Comparison of ENCODE assay signal across 8 mouse cellular contexts in the genomic region with DNA sequence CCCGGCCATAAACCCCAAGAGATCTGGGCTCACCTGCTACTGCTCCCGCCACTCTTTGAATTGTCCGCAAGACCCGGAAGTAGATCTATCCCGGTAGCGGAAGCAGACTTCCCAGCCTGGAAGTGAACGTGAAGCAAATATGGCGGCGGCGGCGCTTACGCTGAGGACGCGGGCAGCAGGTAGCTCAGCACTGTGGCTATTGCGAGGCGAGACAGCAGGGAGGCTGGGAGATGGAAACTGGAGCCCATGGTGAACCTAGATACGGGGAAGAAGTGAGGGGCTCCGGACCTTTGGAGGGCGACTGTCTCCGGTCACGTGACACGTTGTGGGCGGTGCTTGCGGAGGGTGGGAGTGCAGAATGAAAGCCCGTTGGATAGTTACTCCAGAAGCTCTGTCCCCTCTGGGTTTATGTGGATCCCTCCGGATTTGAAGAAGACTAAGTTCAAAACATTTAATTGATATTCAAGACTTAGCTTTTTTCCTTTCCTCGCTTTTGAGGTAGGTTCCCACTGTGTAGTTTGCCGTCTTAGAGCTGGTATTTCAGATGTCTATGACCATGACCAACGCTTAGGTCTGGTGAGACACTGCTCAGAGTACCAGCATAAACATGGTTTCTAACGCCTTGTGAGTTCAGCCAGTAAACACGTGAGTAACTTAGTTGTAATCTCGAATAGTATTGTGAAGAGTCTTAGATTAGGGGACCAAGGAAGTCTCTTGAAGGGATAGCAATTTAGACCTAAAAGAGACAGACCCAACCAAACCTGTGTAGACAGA. TPM values are rescaled to one million over a fixed set of nuclear protein-coding genes. Genes with fewer than 3 reads are reported as not detected.
DNase-seq lines count a peak whose midpoint lies in the region; ATAC-seq lines count a peak whose summit lies in the region.

A gene (plus strand): TSS at position 105 of the 774 bp plus-strand sequence.
A gene (minus strand): TSS at position 302 of the 774 bp plus-strand sequence.

- no peaks in the 10 kb centered on the region for H3K27me3 ChIP-seq in intestine, embryonic 16.5 days (replicated peaks; ENCODE audit: control insufficient read depth, insufficient read depth, low read length)
- H3K27me3 ChIP-seq in midbrain, embryonic 10.5 days (ENCODE audit: low read depth, poor library complexity, severe bottlenecking), result no peaks in the 10 kb centered on the region

- peak; percentile 94 for ATAC-seq in intestine, embryonic 16.5 days

- H3K9me3 ChIP-seq in intestine, embryonic 16.5 days (ENCODE audit: control insufficient read depth, low read length), result no peaks in the 10 kb centered on the region
- H3K9me3 ChIP-seq in midbrain, embryonic 10.5 days (replicated peaks), result no peaks in the 10 kb centered on the region

- H3K36me3 ChIP-seq in intestine, embryonic 16.5 days (ENCODE audit: control insufficient read depth, insufficient read depth, low read length), result no peaks in the 10 kb centered on the region; the same call in 1 of the 2 replicates
- H3K36me3 ChIP-seq in midbrain, embryonic 10.5 days, result peaks cover 64% of the 10 kb centered on the region

- peak within 1 kb of the TSS; percentile 81 for H3K9ac ChIP-seq in intestine, embryonic 16.5 days (ENCODE audit: low read depth, low read length)

- WGBS in intestine, embryonic 16.5 days, result 1% methylated on average over 32 of the region's 32 CpGs
- WGBS in midbrain, embryonic 10.5 days, result under 1% methylated on average over 32 of the region's 32 CpGs

- peak within 1 kb of the TSS; percentile 90 for H3K27ac ChIP-seq in intestine, embryonic 16.5 days (ENCODE audit: low read length)
- peak within 1 kb of the TSS; percentile 97 for H3K27ac ChIP-seq in midbrain, embryonic 10.5 days (replicated peaks)

- peak within 1 kb of the TSS; percentile 64 for H3K4me2 ChIP-seq in intestine, embryonic 16.5 days (ENCODE audit: low read depth, low read length)

- peak; percentile 72 for DNase-seq in adrenal gland, adult 8-10 months
- peak; percentile 59 for DNase-seq in embryo, embryonic 11.5 days (ENCODE audit: low read depth, low spot score)
- peak; percentile 74 to 86 for DNase-seq in gastrocnemius, postnatal 4 days (ENCODE audit: low spot score in 2 of 2)
- DNase-seq in left cerebral cortex, postnatal 36 days (ENCODE audit: low spot score in 2 of 2), result peak; percentile 86 to 88
- DNase-seq in midbrain, embryonic 10.5 days (ENCODE audit: low spot score), result peak; percentile 87
- peak; percentile 77 to 80 for DNase-seq in right cerebral cortex, postnatal 36 days (ENCODE audit: low spot score in 2 of 2)
- peak; percentile 74 to 85 for DNase-seq in urinary bladder, postnatal 4 days (ENCODE audit: low spot score in 2 of 2)

- H3K4me3 ChIP-seq in intestine, embryonic 16.5 days (ENCODE audit: low read length), result peak within 1 kb of the TSS; percentile 65
- H3K4me3 ChIP-seq in midbrain, embryonic 10.5 days, result peak within 1 kb of the TSS; percentile 83

- intact Hi-C loops in left cerebral cortex, postnatal 36 days (cut with DNase I), result no loop called here

- H3K4me1 ChIP-seq in intestine, embryonic 16.5 days (ENCODE audit: control insufficient read depth, insufficient read depth, low read length), result no peaks in the 10 kb centered on the region
- peaks cover 27% of the 10 kb centered on the region for H3K4me1 ChIP-seq in midbrain, embryonic 10.5 days

RNA-seq across cellular contexts. Expression of the first gene that starts in this region (rescaled TPM):
- 10 to 100 TPM; 71.9 to 79.9 (median 77.6) TPM for total RNA-seq in adrenal gland, adult 8-10 months (2022)
- total RNA-seq in gastrocnemius, postnatal 4 days (2021), result 10 to 100 TPM; 55.3 to 60.3 TPM
- polyA plus RNA-seq in intestine, embryonic 16.5 days (2015; fragmentation: Nextera tagmentation; extraction: Ambion mirVana), result 141 and 151 TPM in 2 replicates
- 10 to 100 TPM; 66.0 to 68.6 TPM for total RNA-seq in left cerebral cortex, postnatal 36 days (2021)
- 143 and 145 TPM in 2 replicates for polyA plus RNA-seq in midbrain, embryonic 10.5 days (2016; fragmentation: Nextera tagmentation; extraction: Ambion mirVana)

RNA-seq across cellular contexts. Expression of the second gene that starts in this region (rescaled TPM):
- 1 to 10 TPM in 1 of 4 experiments, under 1 TPM in 2, not detected in 1; 0.42 to 1.2 (median 0.62) TPM for total RNA-seq in adrenal gland, adult 8-10 months (2022)
- 1 to 10 TPM; 4.3 to 4.5 TPM for total RNA-seq in gastrocnemius, postnatal 4 days (2021)
- 14.4 and 16.0 TPM in 2 replicates for polyA plus RNA-seq in intestine, embryonic 16.5 days (2015; fragmentation: Nextera tagmentation; extraction: Ambion mirVana)
- total RNA-seq in left cerebral cortex, postnatal 36 days (2021), result not detected
- 61.7 and 64.1 TPM in 2 replicates for polyA plus RNA-seq in midbrain, embryonic 10.5 days (2016; fragmentation: Nextera tagmentation; extraction: Ambion mirVana)

Comparison
In these comparisons a context has a peak if more than half of its experiments do, and no peak if none do; other contexts are left out.
1. Peak in every context shown above with its lines: DNase-seq, ATAC-seq, H3K4me3 ChIP-seq and H3K27ac ChIP-seq.